Mouse (Mus musculus) kidney, adult 11 months (tissue): ENCODE results near the gene Camk1d.
"Not testable (repeated sequence)": the region's sequence is repeated elsewhere in the genome, so short reads cannot be mapped to it uniquely, and the experiment has no call there.

Experiments
- DNase-seq: peaks from one replicate; pipeline ENCODE4 v3.0.0; 2022

Gene Camk1d

GRCm38 (mm10) chr2:5610521-5610920 is 103.8 kb downstream of the Camk1d start:
- no peak for DNase-seq

- DNase-seq = no peak
Observed at GRCm38 (mm10) chr2:5607920-5608841, 106.1 kb downstream of the Camk1d start.

- DNase-seq = no peak
Observed at GRCm38 (mm10) chr2:5605849-5606248, 108.5 kb downstream of the Camk1d start.

GRCm38 (mm10) chr2:5602044-5602443 is 112.3 kb downstream of the Camk1d start:
- DNase-seq = no peak

- DNase-seq = not testable (repeated sequence)
Observed at GRCm38 (mm10) chr2:5601243-5601642, 113.1 kb downstream of the Camk1d start.

GRCm38 (mm10) chr2:5600183-5600962 is 113.9 kb downstream of the Camk1d start:
- DNase-seq = no peak

GRCm38 (mm10) chr2:5599713-5600112 is 114.6 kb downstream of the Camk1d start:
- no peak for DNase-seq

- DNase-seq = no peak
Observed at GRCm38 (mm10) chr2:5598533-5598932, 115.8 kb downstream of the Camk1d start.

GRCm38 (mm10) chr2:5596882-5597281 is 117.4 kb downstream of the Camk1d start:
- no peak for DNase-seq

GRCm38 (mm10) chr2:5595356-5596191 is 118.7 kb downstream of the Camk1d start:
- no peak for DNase-seq

- no peak for DNase-seq
Observed at GRCm38 (mm10) chr2:5592461-5593136, 121.7 kb downstream of the Camk1d start.

GRCm38 (mm10) chr2:5590074-5590473 is 124.2 kb downstream of the Camk1d start:
- no peak for DNase-seq

- no peak for DNase-seq
Observed at GRCm38 (mm10) chr2:5589163-5589562, 125.2 kb downstream of the Camk1d start.

- no peak for DNase-seq
Observed at GRCm38 (mm10) chr2:5588329-5588982, 125.9 kb downstream of the Camk1d start.

GRCm38 (mm10) chr2:5584318-5585027 is 129.8 kb downstream of the Camk1d start:
- DNase-seq = no peak

- no peak for DNase-seq
Observed at GRCm38 (mm10) chr2:5579391-5579790, 134.9 kb downstream of the Camk1d start.

- peak; percentile 30 for DNase-seq
Observed at GRCm38 (mm10) chr2:5577399-5578129, 136.8 kb downstream of the Camk1d start.

GRCm38 (mm10) chr2:5572314-5573006 is 141.9 kb downstream of the Camk1d start:
- DNase-seq = no peak

GRCm38 (mm10) chr2:5566611-5567010 is 147.7 kb downstream of the Camk1d start:
- DNase-seq = no peak

GRCm38 (mm10) chr2:5563685-5564084 is 150.6 kb downstream of the Camk1d start:
- no peak for DNase-seq
